Mouse (Mus musculus) left cerebral cortex, postnatal 4 days (tissue): ENCODE data around the gene Gpc4. TPM values are rescaled to one million over a fixed set of nuclear protein-coding genes. Genes with fewer than 3 reads are reported as not detected.
A peak's percentile ranks its signal among the peaks of the same experiment; 100 is the strongest.

Experiments
- DNase-seq: peaks from one replicate; pipeline ENCODE4 v3.0.0-alpha.2; 2022
- intact Hi-C: fragments of 180-260 bp; cut with DNase I; formaldehyde crosslinking; loops from one replicate; pipeline ENCODE4 v1.15.1; 2025
- total RNA-seq, 2 experiments: library from RNA; stranded (reverse); gene quantifications; 2 replicates each; pipeline ENCODE4 v1.2.3; 2021

Gene Gpc4
- total RNA-seq, 2 experiments from 2014 or later = 17.5 to 18.6 TPM

GRCm38 (mm10) chrX:52151555-52151954 lies 13.5 kb downstream of the Gpc4 start:
- intact Hi-C loops = no loop called here
- DNase-seq = no peak

- intact Hi-C loops = no loop called here
- no peak for DNase-seq
These were observed 14.0 kb downstream of the Gpc4 start for GRCm38 (mm10) chrX:52151100-52151499.

GRCm38 (mm10) chrX:52145563-52145962 lies 19.5 kb downstream of the Gpc4 start:
- intact Hi-C loops = no loop called here
- no peak for DNase-seq

GRCm38 (mm10) chrX:52144491-52144890 lies 20.6 kb downstream of the Gpc4 start:
- DNase-seq = no peak
- intact Hi-C loops = no loop called here

GRCm38 (mm10) chrX:52140316-52140715 lies 24.7 kb downstream of the Gpc4 start:
- no peak for DNase-seq
- intact Hi-C loops = no loop called here

- intact Hi-C loops = no loop called here
- peak; percentile 21 for DNase-seq
These were observed 26.5 kb downstream of the Gpc4 start for GRCm38 (mm10) chrX:52138461-52139075.

GRCm38 (mm10) chrX:52138033-52138432 lies 27.0 kb downstream of the Gpc4 start:
- no peak for DNase-seq
- intact Hi-C loops = no loop called here

- DNase-seq = no peak
- intact Hi-C loops = no loop called here
These were observed 28.5 kb downstream of the Gpc4 start for GRCm38 (mm10) chrX:52136525-52136924.

GRCm38 (mm10) chrX:52129604-52130003 lies 35.4 kb downstream of the Gpc4 start:
- no peak for DNase-seq
- intact Hi-C loops = no loop called here

- intact Hi-C loops = no loop called here
- DNase-seq = no peak
These were observed 36.3 kb downstream of the Gpc4 start for GRCm38 (mm10) chrX:52128794-52129193.

GRCm38 (mm10) chrX:52113651-52114050 lies 51.4 kb downstream of the Gpc4 start:
- no peak for DNase-seq
- intact Hi-C loops = no loop called here

GRCm38 (mm10) chrX:52109663-52110062 lies 55.4 kb downstream of the Gpc4 start:
- intact Hi-C loops = no loop called here
- peak; percentile 26 for DNase-seq

- intact Hi-C loops = no loop called here
- peak; percentile 41 for DNase-seq
These were observed 56.1 kb downstream of the Gpc4 start for GRCm38 (mm10) chrX:52108966-52109365.

GRCm38 (mm10) chrX:52103771-52104170 lies 61.3 kb downstream of the Gpc4 start:
- DNase-seq = no peak
- intact Hi-C loops = no loop called here

GRCm38 (mm10) chrX:52101940-52102339 lies 63.1 kb downstream of the Gpc4 start:
- intact Hi-C loops = no loop called here
- no peak for DNase-seq

- DNase-seq = no peak
- intact Hi-C loops = no loop called here
These were observed 63.6 kb downstream of the Gpc4 start for GRCm38 (mm10) chrX:52101445-52101844.

- intact Hi-C loops = no loop called here
- DNase-seq = peak; percentile 62
These were observed 77.2 kb downstream of the Gpc4 start for GRCm38 (mm10) chrX:52087726-52088348.

GRCm38 (mm10) chrX:52086885-52087573 lies 78.0 kb downstream of the Gpc4 start:
- no peak for DNase-seq
- intact Hi-C loops = no loop called here

GRCm38 (mm10) chrX:52083557-52083956 lies 81.5 kb downstream of the Gpc4 start:
- no peak for DNase-seq
- intact Hi-C loops = no loop called here

GRCm38 (mm10) chrX:52072410-52072809 lies 92.6 kb downstream of the Gpc4 start:
- intact Hi-C loops = no loop called here
- no peak for DNase-seq

GRCm38 (mm10) chrX:52053416-52053815 lies 111.6 kb downstream of the Gpc4 start:
- peak; percentile 13 for DNase-seq
- intact Hi-C loops = no loop called here

GRCm38 (mm10) chrX:52052011-52052410 lies 113.0 kb downstream of the Gpc4 start:
- peak; percentile 6 for DNase-seq
- intact Hi-C loops = no loop called here
